Mouse (Mus musculus) ES-E14 (cell line): ENCODE measurements around the gene Mllt10.

Source experiments
- CHD2 ChIP-seq: IDR thresholded peaks from 2 replicates; pipeline ENCODE4 v1.6.1; 2014; ENCODE audit warnings: mild to moderate bottlenecking, low read depth, low read length, inconsistent platforms
- HCFC1 ChIP-seq: IDR thresholded peaks from 2 replicates; pipeline ENCODE4 v1.6.1; 2012; ENCODE audit warnings: low read length, inconsistent platforms, borderline replicate concordance; ENCODE audit not compliant: insufficient read depth
- MAFK ChIP-seq: IDR thresholded peaks from 2 replicates; pipeline ENCODE4 v1.6.1; 2014; ENCODE audit warnings: mild to moderate bottlenecking, low read depth, low read length, inconsistent platforms; ENCODE audit not compliant: insufficient read depth
- ZC3H11A ChIP-seq: IDR thresholded peaks from 2 replicates; pipeline ENCODE4 v1.6.1; 2012; ENCODE audit warnings: low read depth, mild to moderate bottlenecking, inconsistent platforms, low read length, borderline replicate concordance
- ZNF384 ChIP-seq: IDR thresholded peaks from 2 replicates; pipeline ENCODE4 v1.6.1; 2012; ENCODE audit warnings: low read depth, low read length, inconsistent platforms

DNA sequence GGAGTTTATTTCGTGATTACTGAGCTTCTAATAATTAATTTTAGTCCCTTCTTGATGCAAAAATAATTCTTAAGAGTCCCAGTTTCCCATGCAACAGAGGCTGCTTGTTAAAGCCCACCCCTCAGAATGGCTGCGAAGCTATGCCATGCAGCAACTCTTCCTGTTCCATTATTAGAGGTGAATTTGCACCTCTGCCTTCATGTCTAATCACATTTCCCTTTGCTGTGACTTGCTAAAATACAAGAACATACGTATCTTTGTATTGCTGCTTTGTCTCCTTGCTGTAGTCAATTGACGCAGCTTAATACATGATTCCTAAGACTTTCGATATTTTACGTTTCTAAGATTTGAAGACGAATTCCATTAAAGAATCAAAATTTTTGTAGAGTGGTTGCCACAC lies 25.4 kb upstream of the Mllt10 start:
- TF ChIP-seq HCFC1 (no peak), ZNF384 (no peak), CHD2 (no peak), ZC3H11A (no peak), MAFK (no peak)
